Comparison of ENCODE assay signal across 9 mouse cellular contexts in the genomic region with DNA sequence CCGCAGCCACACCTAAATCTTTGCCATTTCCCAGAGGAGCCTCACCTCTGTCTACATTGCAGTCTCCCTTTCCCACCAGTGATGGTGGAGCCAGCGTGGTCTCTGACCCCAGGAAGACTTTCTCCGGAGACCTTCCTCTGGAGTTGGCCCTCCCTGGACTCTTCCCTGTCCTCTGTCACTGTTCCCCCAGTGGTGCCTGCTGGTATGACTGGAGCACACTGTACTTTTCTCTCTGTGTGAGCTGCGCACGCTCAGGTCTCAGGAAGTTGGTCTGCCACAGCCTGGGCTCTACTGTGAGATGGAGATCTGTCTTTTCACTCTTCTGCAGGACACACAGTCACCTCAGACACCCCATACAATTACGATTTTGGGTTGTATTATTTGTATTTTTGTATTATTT. TPM values are rescaled to one million over a fixed set of nuclear protein-coding genes. Genes with fewer than 3 reads are reported as not detected.
DNase-seq lines count a peak whose midpoint lies in the region; ATAC-seq and TF ChIP-seq lines count a peak whose summit lies in the region.
"Had no signal": no experiment of that assay in that cellular context is flagged by ENCODE, and none has a peak within 500 bp of the region (broad histone marks: within the 10 kb centered on the region; RNA-seq: fewer than 3 reads in every experiment).

No protein-coding gene starts in this region.

- peak; percentile 15; the same call in 1 of the 2 replicates for TF ChIP-seq CTCF in testis, adult 2 months (IDR thresholded peaks at IDR 0.05; ENCODE audit: control insufficient read depth, insufficient read depth, insufficient replicate concordance, low read depth, low read length)

- no peaks in the 10 kb centered on the region for H3K27me3 ChIP-seq in heart, embryonic 14.5 days (ENCODE audit: control insufficient read depth, insufficient read depth, low read length)
- no peaks in the 10 kb centered on the region for H3K27me3 ChIP-seq in testis, adult 2 months (ENCODE audit: control insufficient read depth, insufficient read depth, low read length)

- no peak for DNase-seq in heart, postnatal 14 days
- DNase-seq in testis, postnatal 14 days (ENCODE audit: low spot score) = no peak
- DNase-seq in liver = peak; percentile 71
- no peak for DNase-seq in neural tube, embryonic 10.5 days (ENCODE audit: extremely low spot score, low spot score)
- no peak for DNase-seq in left cerebral cortex, postnatal 10 days (ENCODE audit: extremely low spot score in 1 of 2, low spot score in 2 of 2)
- DNase-seq: cerebellum, adult 11 months had no signal

- ATAC-seq in heart, embryonic 14.5 days (ENCODE audit: insufficient number of reproducible peaks, insufficient read depth, low FRiP score, low read depth) = peak; percentile 33; the same call in 1 of the 2 replicates
- no peak for ATAC-seq in cerebellum, adult (ENCODE audit: insufficient number of reproducible peaks, low FRiP score, low TSS enrichment)

- H3K4me2 ChIP-seq in heart, embryonic 14.5 days (ENCODE audit: low read length) = peak overlapping the region; percentile 10; the same call in 1 of the 2 replicates

- intact Hi-C loops in heart, postnatal 14 days (cut with DNase I) = no loop called here
- intact Hi-C loops in left cerebral cortex, postnatal 10 days (cut with DNase I) = no loop called here

- 52% methylated on average over 6 of the region's 6 CpGs for WGBS in heart, embryonic 14.5 days

- no peak overlapping the region for H3K4me3 ChIP-seq in heart, embryonic 14.5 days (ENCODE audit: control insufficient read depth in 1 of 2, insufficient read depth in 1 of 2, low read depth in 1 of 2, low read length in 2 of 2)
- H3K4me3 ChIP-seq in testis, adult 2 months (ENCODE audit: control insufficient read depth, low read depth, low read length) = no peak overlapping the region

- H3K27ac ChIP-seq in heart, embryonic 14.5 days (replicated peaks in 1 of 2; ENCODE audit: control insufficient read depth in 1 of 2, insufficient read depth in 1 of 2, low read depth in 2 of 2, low read length in 2 of 2) = no peak overlapping the region
- H3K27ac ChIP-seq in testis, adult 2 months (ENCODE audit: control insufficient read depth, insufficient read depth, low read depth, low read length) = no peak overlapping the region

- no peaks in the 10 kb centered on the region for H3K9me3 ChIP-seq in heart, embryonic 14.5 days (ENCODE audit: control insufficient read depth, low read length)

- no peaks in the 10 kb centered on the region for H3K36me3 ChIP-seq in heart, embryonic 14.5 days (ENCODE audit: control insufficient read depth, insufficient read depth, low read length)
- no peaks in the 10 kb centered on the region for H3K36me3 ChIP-seq in testis, adult 2 months (ENCODE audit: control insufficient read depth, insufficient read depth, low read length)

- TF ChIP-seq POLR2A in testis, adult 2 months (IDR thresholded peaks at IDR 0.05; ENCODE audit: control insufficient read depth, low read depth, low read length) = no peak

- peaks cover 26 to 31% of the 10 kb centered on the region in 2 experiments for H3K4me1 ChIP-seq in heart, embryonic 14.5 days (ENCODE audit: control insufficient read depth in 2 of 2, insufficient read depth in 2 of 2, low read length in 2 of 2)
- peaks cover 2% of the 10 kb centered on the region for H3K4me1 ChIP-seq in testis, adult 2 months (ENCODE audit: control insufficient read depth, insufficient read depth, low read length)

- H3K9ac ChIP-seq in heart, embryonic 14.5 days (ENCODE audit: low read length) = no peak overlapping the region

RNA-seq across cellular contexts. Expression of a gene that starts 39.6 kb away (rescaled TPM):
- 159 and 166 TPM in 2 replicates for polyA plus RNA-seq in heart, embryonic 14.5 days (2014; fragmentation: Nextera tagmentation; extraction: Ambion mirVana)
- total RNA-seq in heart, postnatal 14 days (2021) = 1 to 10 TPM; 6.2 to 8.5 TPM
- polyA plus RNA-seq in testis, adult 2 months (2012; rRNA removed) = 6.9 and 7.1 TPM in 2 replicates
- 10 to 100 TPM; 46.2 to 70.9 TPM for total RNA-seq in left cerebral cortex, postnatal 10 days (2021)

Comparison
In these comparisons a context has a peak if more than half of its experiments do, and no peak if none do; other contexts are left out.
1. RNA of a gene that starts 39.6 kb away (total RNA-seq): 46.2 to 70.9 TPM in left cerebral cortex, postnatal 10 days; 6.2 to 8.5 TPM in heart, postnatal 14 days; every median in the first group is over 4 times any median in the second.